Mouse (Mus musculus): ENCODE results near the gene Usp15. TPM values are rescaled to one million over a fixed set of nuclear protein-coding genes. Genes with fewer than 3 reads are reported as not detected.

The Usp15 gene
- polyA plus RNA-seq, 1 experiment from 2014 or later: 59.2 TPM

- H3K27ac ChIP-seq: no peak overlapping the region
- no peak for DNase-seq (ENCODE audit: low spot score)
- no peak for TF ChIP-seq CTCF (IDR thresholded peaks at IDR 0.05; ENCODE audit: low read depth)
- 60% methylated on average over 5 of the region's 5 CpGs for WGBS
- H3K4me3 ChIP-seq (replicated peaks; ENCODE audit: low read depth, low read length): no peak overlapping the region
- no peak overlapping the region for H3K9ac ChIP-seq (ENCODE audit: low read depth, low read length)
- H3K4me1 ChIP-seq (replicated peaks; ENCODE audit: insufficient read depth, low read length): 0 out of 2 replicates have a peak, but pooled peaks cover 5% of the 10 kb centered on the region
- no peak overlapping the region for H3K4me2 ChIP-seq (ENCODE audit: low read length)
- H3K27me3 ChIP-seq (ENCODE audit: insufficient read depth, low read length): no peaks in the 10 kb centered on the region
- H3K36me3 ChIP-seq (ENCODE audit: insufficient read depth, low read length): 0 out of 2 replicates have a peak, but pooled peaks cover 4% of the 10 kb centered on the region
- no peaks in the 10 kb centered on the region for H3K9me3 ChIP-seq (replicated peaks; ENCODE audit: low read length)
- ATAC-seq (replicated peaks; ENCODE audit: low FRiP score, low read depth): no peak
These were observed 88.7 kb downstream of the Usp15 start for GRCm38 (mm10) chr10:123108121-123108520.

- 74% methylated on average over 1 of the region's 1 CpGs for WGBS
These were observed 95.5 kb downstream of the Usp15 start for GRCm38 (mm10) chr10:123101303-123101702.

GRCm38 (mm10) chr10:123100584-123100983 is 96.2 kb downstream of the Usp15 start:
- no peak overlapping the region for H3K9ac ChIP-seq (ENCODE audit: low read depth, low read length)
- no peak overlapping the region for H3K4me2 ChIP-seq (ENCODE audit: low read length)
- no peaks in the 10 kb centered on the region for H3K9me3 ChIP-seq (replicated peaks; ENCODE audit: low read length)
- WGBS: 61% methylated on average over 2 of the region's 2 CpGs
- H3K4me3 ChIP-seq (replicated peaks; ENCODE audit: low read depth, low read length): no peak overlapping the region
- no peak for TF ChIP-seq CTCF (IDR thresholded peaks at IDR 0.05; ENCODE audit: low read depth)
- no peaks in the 10 kb centered on the region for H3K4me1 ChIP-seq (replicated peaks; ENCODE audit: insufficient read depth, low read length)
- H3K36me3 ChIP-seq (ENCODE audit: insufficient read depth, low read length): no peaks in the 10 kb centered on the region
- no peak overlapping the region for H3K27ac ChIP-seq
- no peaks in the 10 kb centered on the region for H3K27me3 ChIP-seq (ENCODE audit: insufficient read depth, low read length)
- ATAC-seq (replicated peaks; ENCODE audit: low FRiP score, low read depth): no peak
- peak; percentile 27 for DNase-seq (ENCODE audit: low spot score)

More at GRCm38 (mm10) chr10:123101303-123101702, 95.5 kb downstream of the Usp15 start:
- Histone ChIP-seq H3K9ac (ENCODE audit: low read depth, low read length) (no peak overlapping the region), H3K36me3 (ENCODE audit: insufficient read depth, low read length) (no peaks in the 10 kb centered on the region), H3K4me1 (replicated peaks; ENCODE audit: insufficient read depth, low read length) (no peaks in the 10 kb centered on the region), H3K4me2 (ENCODE audit: low read length) (no peak overlapping the region), H3K27me3 (ENCODE audit: insufficient read depth, low read length) (no peaks in the 10 kb centered on the region), H3K9me3 (replicated peaks; ENCODE audit: low read length) (no peaks in the 10 kb centered on the region), H3K27ac (no peak overlapping the region), H3K4me3 (replicated peaks; ENCODE audit: low read depth, low read length) (no peak overlapping the region)
- ATAC-seq (replicated peaks; ENCODE audit: low FRiP score, low read depth) (no peak), DNase-seq (ENCODE audit: low spot score) (no peak)
- TF ChIP-seq CTCF (IDR thresholded peaks at IDR 0.05; ENCODE audit: low read depth): no peak

GRCm38 (mm10) chr10:123094504-123094903 is 102.3 kb downstream of the Usp15 start:
- H3K4me1 ChIP-seq (replicated peaks; ENCODE audit: insufficient read depth, low read length): no peaks in the 10 kb centered on the region
- H3K27me3 ChIP-seq (ENCODE audit: insufficient read depth, low read length): no peaks in the 10 kb centered on the region
- no peaks in the 10 kb centered on the region for H3K36me3 ChIP-seq (ENCODE audit: insufficient read depth, low read length)
- ATAC-seq (replicated peaks; ENCODE audit: low FRiP score, low read depth): no peak
- no peak for TF ChIP-seq CTCF (IDR thresholded peaks at IDR 0.05; ENCODE audit: low read depth)
- no peak overlapping the region for H3K4me2 ChIP-seq (ENCODE audit: low read length)
- H3K27ac ChIP-seq: no peak overlapping the region
- DNase-seq (ENCODE audit: low spot score): no peak
- no peak overlapping the region for H3K4me3 ChIP-seq (replicated peaks; ENCODE audit: low read depth, low read length)
- H3K9me3 ChIP-seq (replicated peaks; ENCODE audit: low read length): no peaks in the 10 kb centered on the region
- 76% methylated on average over 7 of the region's 7 CpGs for WGBS
- no peak overlapping the region for H3K9ac ChIP-seq (ENCODE audit: low read depth, low read length)

GRCm38 (mm10) chr10:123092577-123092976 is 104.2 kb downstream of the Usp15 start:
- TF ChIP-seq CTCF (IDR thresholded peaks at IDR 0.05; ENCODE audit: low read depth): no peak
- no peak overlapping the region for H3K27ac ChIP-seq
- DNase-seq (ENCODE audit: low spot score) (no peak), ATAC-seq (replicated peaks; ENCODE audit: low FRiP score, low read depth) (no peak)
- 78% methylated on average over 3 of the region's 3 CpGs for WGBS
- H3K4me2 ChIP-seq (ENCODE audit: low read length): no peak overlapping the region
- no peaks in the 10 kb centered on the region for H3K27me3 ChIP-seq (ENCODE audit: insufficient read depth, low read length)
- no peaks in the 10 kb centered on the region for H3K4me1 ChIP-seq (replicated peaks; ENCODE audit: insufficient read depth, low read length)
- H3K9ac ChIP-seq (ENCODE audit: low read depth, low read length): no peak overlapping the region
- no peaks in the 10 kb centered on the region for H3K36me3 ChIP-seq (ENCODE audit: insufficient read depth, low read length)
- H3K9me3 ChIP-seq (replicated peaks; ENCODE audit: low read length): no peaks in the 10 kb centered on the region
- no peak overlapping the region for H3K4me3 ChIP-seq (replicated peaks; ENCODE audit: low read depth, low read length)

GRCm38 (mm10) chr10:123091737-123092136 is 105.1 kb downstream of the Usp15 start:
- Histone ChIP-seq H3K9me3 (replicated peaks; ENCODE audit: low read length) (no peaks in the 10 kb centered on the region), H3K36me3 (ENCODE audit: insufficient read depth, low read length) (no peaks in the 10 kb centered on the region), H3K4me2 (ENCODE audit: low read length) (no peak overlapping the region), H3K27me3 (ENCODE audit: insufficient read depth, low read length) (no peaks in the 10 kb centered on the region), H3K4me1 (replicated peaks; ENCODE audit: insufficient read depth, low read length) (no peaks in the 10 kb centered on the region), H3K4me3 (replicated peaks; ENCODE audit: low read depth, low read length) (no peak overlapping the region), H3K27ac (no peak overlapping the region), H3K9ac (ENCODE audit: low read depth, low read length) (no peak overlapping the region)
- DNase-seq (ENCODE audit: low spot score): peak; percentile 89
- 26% methylated on average over 5 of the region's 5 CpGs for WGBS
- ATAC-seq (replicated peaks; ENCODE audit: low FRiP score, low read depth): peak; percentile 46
- peak; percentile 82 for TF ChIP-seq CTCF (IDR thresholded peaks at IDR 0.05; ENCODE audit: low read depth)

- Histone ChIP-seq H3K4me2 (ENCODE audit: low read length) (no peak overlapping the region), H3K36me3 (ENCODE audit: insufficient read depth, low read length) (no peaks in the 10 kb centered on the region), H3K4me1 (replicated peaks; ENCODE audit: insufficient read depth, low read length) (peaks cover 3% of the 10 kb centered on the region; the same call in 1 of the 2 replicates), H3K27ac (no peak overlapping the region), H3K27me3 (ENCODE audit: insufficient read depth, low read length) (no peaks in the 10 kb centered on the region), H3K9me3 (replicated peaks; ENCODE audit: low read length) (no peaks in the 10 kb centered on the region), H3K9ac (ENCODE audit: low read depth, low read length) (no peak overlapping the region), H3K4me3 (replicated peaks; ENCODE audit: low read depth, low read length) (no peak overlapping the region)
- WGBS: 79% methylated on average over 12 of the region's 12 CpGs
- no peak for ATAC-seq (replicated peaks; ENCODE audit: low FRiP score, low read depth)
- TF ChIP-seq CTCF (IDR thresholded peaks at IDR 0.05; ENCODE audit: low read depth): no peak
- DNase-seq (ENCODE audit: low spot score): no peak
These were observed 107.3 kb downstream of the Usp15 start for GRCm38 (mm10) chr10:123089425-123089930.
